ENCODE assay signal across 16 mouse cellular contexts in genomic region chr2:145299914-145300699, GRCm38 (mm10).
DNase-seq lines count a peak whose midpoint lies in the region; ATAC-seq lines count a peak whose summit lies in the region.
"Had no signal": no experiment of that assay in that cellular context is flagged by ENCODE, and none has a peak within 500 bp of the region (broad histone marks: within the 10 kb centered on the region; RNA-seq: fewer than 3 reads in every experiment).

No protein-coding gene starts in this region.

- 64% methylated on average over 5 of the region's 5 CpGs for WGBS in heart, embryonic 10.5 days
- 67% methylated on average over 5 of the region's 5 CpGs for WGBS in forebrain, embryonic 16.5 days

- no peak overlapping the region for H3K4me3 ChIP-seq in heart, embryonic 10.5 days
- H3K4me3 ChIP-seq in brown adipose tissue, adult 24 weeks (ENCODE audit: insufficient read depth, low read depth, low read length): no peak overlapping the region
- no peak overlapping the region for H3K4me3 ChIP-seq in forebrain, embryonic 16.5 days (replicated peaks; ENCODE audit: low read length)
- H3K4me3 ChIP-seq: embryonic facial prominence, embryonic 15.5 days; midbrain, embryonic 12.5 days; myocyte had no signal

- H3K4me2 ChIP-seq in forebrain, embryonic 16.5 days (ENCODE audit: low read length): no peak overlapping the region
- H3K4me2 ChIP-seq: embryonic facial prominence, embryonic 15.5 days; midbrain, embryonic 12.5 days had no signal

- intact Hi-C loops in heart, postnatal 25 days (cut with DNase I): loop anchor here (10.0 kb wide), 1 partner anchor 215 kb away; no protein-coding TSS in a partner anchor

- no peaks in the 10 kb centered on the region for H3K27me3 ChIP-seq in heart, embryonic 10.5 days (ENCODE audit: insufficient read depth, poor library complexity, severe bottlenecking)
- H3K27me3 ChIP-seq in forebrain, embryonic 16.5 days (replicated peaks; ENCODE audit: control insufficient read depth, insufficient read depth, low read length): no peaks in the 10 kb centered on the region
- H3K27me3 ChIP-seq: embryonic facial prominence, embryonic 15.5 days; midbrain, embryonic 12.5 days had no signal

- no peaks in the 10 kb centered on the region for H3K4me1 ChIP-seq in heart, embryonic 10.5 days
- H3K4me1 ChIP-seq in brown adipose tissue, adult 24 weeks (ENCODE audit: control insufficient read depth, insufficient read depth, insufficient read length, low read length): peaks cover 3% of the 10 kb centered on the region; the same call in 1 of the 2 replicates
- H3K4me1 ChIP-seq in forebrain, embryonic 16.5 days (replicated peaks; ENCODE audit: control insufficient read depth, insufficient read depth, low read length): 0 out of 2 replicates have a peak, but pooled peaks cover 2% of the 10 kb centered on the region
- H3K4me1 ChIP-seq: embryonic facial prominence, embryonic 15.5 days; midbrain, embryonic 12.5 days had no signal

- H3K36me3 ChIP-seq in heart, embryonic 10.5 days: no peaks in the 10 kb centered on the region
- H3K36me3 ChIP-seq in forebrain, embryonic 16.5 days (ENCODE audit: control insufficient read depth, insufficient read depth): no peaks in the 10 kb centered on the region
- H3K36me3 ChIP-seq: embryonic facial prominence, embryonic 15.5 days; midbrain, embryonic 12.5 days had no signal

- peak; percentile 84 for ATAC-seq in forebrain, embryonic 16.5 days
- peak; percentile 98 for ATAC-seq in megakaryocyte-erythroid progenitor cell, adult 5-6 weeks (replicated peaks; ENCODE audit: low FRiP score, low TSS enrichment, poor library complexity, severe bottlenecking)
- ATAC-seq: lung, postnatal 0 days had no signal

- peak; percentile 72 for DNase-seq in heart, embryonic 10.5 days (ENCODE audit: low spot score)
- no peak for DNase-seq in heart, postnatal 4 days
- no peak for DNase-seq in ovary, postnatal 10 days (ENCODE audit: low spot score)
- DNase-seq in urinary bladder, postnatal 4 days (ENCODE audit: low spot score in 2 of 2): no peak
- no peak for DNase-seq in heart, postnatal 25 days (ENCODE audit: low spot score)
- DNase-seq: heart, adult 18-20 months; heart, postnatal 14 days; kidney, adult 9 months; layer of hippocampus, postnatal 36 days had no signal

- H3K27ac ChIP-seq in heart, embryonic 10.5 days: no peak overlapping the region
- peak overlapping the region; percentile 2; the same call in 1 of the 2 replicates for H3K27ac ChIP-seq in brown adipose tissue, adult 24 weeks (replicated peaks; ENCODE audit: low read depth, low read length)
- H3K27ac ChIP-seq in forebrain, embryonic 16.5 days (ENCODE audit: low read length): no peak overlapping the region
- H3K27ac ChIP-seq: embryonic facial prominence, embryonic 15.5 days; midbrain, embryonic 12.5 days had no signal

- H3K9ac ChIP-seq in forebrain, embryonic 16.5 days (replicated peaks; ENCODE audit: low read depth, low read length): no peak overlapping the region
- H3K9ac ChIP-seq: embryonic facial prominence, embryonic 15.5 days; midbrain, embryonic 12.5 days had no signal

- H3K9me3 ChIP-seq in heart, embryonic 10.5 days: no peaks in the 10 kb centered on the region
- no peaks in the 10 kb centered on the region for H3K9me3 ChIP-seq in forebrain, embryonic 16.5 days (ENCODE audit: control insufficient read depth, low read length)
- H3K9me3 ChIP-seq: embryonic facial prominence, embryonic 15.5 days; midbrain, embryonic 12.5 days had no signal
